Mouse (Mus musculus) myocyte (in vitro differentiated cells): ENCODE results near the gene Peli2.

Source experiments
- CEBPB ChIP-seq: IDR thresholded peaks from 2 replicates; pipeline ENCODE4 v1.6.1; 2011; ENCODE audit warnings: mild to moderate bottlenecking, moderate library complexity; ENCODE audit not compliant: poor library complexity, insufficient read depth, severe bottlenecking
- MYOD1 ChIP-seq, 3 experiments: IDR thresholded peaks; one replicate each; pipeline ENCODE4 v1.6.1; 2011; ENCODE audit warnings: control low read depth in 2 of 3, low read depth in 2 of 3, mild to moderate bottlenecking in 2 of 3, moderate library complexity in 1 of 3; ENCODE audit not compliant: insufficient read length in 2 of 3, control insufficient read depth in 1 of 3
- POLR2A ChIP-seq: IDR thresholded peaks from one replicate; pipeline ENCODE4 v1.6.1; 2011; ENCODE audit warnings: low read depth, mild to moderate bottlenecking, control low read depth, moderate library complexity; ENCODE audit not compliant: insufficient read length

- TF ChIP-seq CEBPB (no peak), POLR2A (no peak), MYOD1 (IDR thresholded peaks at IDR 0.05; ENCODE audit: control insufficient read depth in 1 of 3, insufficient read length in 2 of 3, low read depth in 2 of 3) (no peak)
Observed at GRCm38 (mm10) chr14:48171268-48171667, 50.6 kb downstream of the Peli2 start.
